Mouse (Mus musculus) heart, adult 11 months (tissue): ENCODE measurements around the gene Gne.

Experiments
- DNase-seq: peaks from one replicate; pipeline ENCODE4 v3.0.0; 2022

Gne gene

GRCm38 (mm10) chr4:44083945-44084344 is at the start of gene Gne:
Gene Gne (minus strand): TSS chr4:44084177.
- peak; percentile 94 for DNase-seq

DNA sequence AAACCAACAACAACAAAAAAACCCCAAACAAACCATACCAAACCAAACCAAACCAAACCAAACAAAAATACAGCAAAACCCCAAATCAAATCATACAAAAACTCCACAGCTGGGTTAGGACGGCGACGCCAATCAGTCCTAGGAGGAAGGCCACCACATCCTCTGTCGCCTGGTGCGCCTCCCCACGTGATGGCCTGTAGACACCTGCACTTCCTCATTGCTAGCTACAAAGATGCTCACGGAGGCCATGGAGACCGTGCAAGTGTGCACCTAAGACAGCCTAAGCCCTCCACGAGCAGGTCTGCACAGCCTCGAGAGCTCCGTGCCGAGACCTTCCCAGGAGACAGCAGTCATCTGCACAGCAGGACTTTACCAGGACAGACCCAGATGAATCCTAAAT is 42.8 kb upstream of the Gne start:
- no peak for DNase-seq

- DNase-seq: peak; percentile 80
Measured at GRCm38 (mm10) chr4:44119410-44120201, 35.6 kb upstream of the Gne start.

GRCm38 (mm10) chr4:44115046-44115445 is 31.1 kb upstream of the Gne start:
- DNase-seq: peak; percentile 61

- DNase-seq: peak; percentile 85
Measured at GRCm38 (mm10) chr4:44113393-44114138, 29.6 kb upstream of the Gne start.

DNA sequence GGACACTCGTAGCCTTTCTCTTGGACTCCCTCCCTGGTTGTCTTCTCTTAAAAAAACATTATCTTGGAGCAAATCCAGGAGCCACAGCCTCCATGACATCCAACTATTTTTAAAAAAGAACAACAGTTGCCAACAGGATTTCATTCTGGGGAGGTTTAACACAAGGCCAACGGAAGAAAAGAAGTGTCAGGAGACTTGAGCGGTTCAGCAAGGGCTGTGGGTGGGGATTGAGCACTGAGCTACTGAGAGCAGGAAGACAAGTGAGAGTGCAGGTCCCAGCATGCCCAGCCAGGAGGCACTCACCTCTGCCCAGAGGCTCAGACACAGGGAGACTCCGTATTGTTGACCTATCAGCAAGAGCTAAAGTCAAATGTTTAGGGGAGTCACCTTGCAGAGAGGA is 28.8 kb upstream of the Gne start:
- no peak for DNase-seq

DNA sequence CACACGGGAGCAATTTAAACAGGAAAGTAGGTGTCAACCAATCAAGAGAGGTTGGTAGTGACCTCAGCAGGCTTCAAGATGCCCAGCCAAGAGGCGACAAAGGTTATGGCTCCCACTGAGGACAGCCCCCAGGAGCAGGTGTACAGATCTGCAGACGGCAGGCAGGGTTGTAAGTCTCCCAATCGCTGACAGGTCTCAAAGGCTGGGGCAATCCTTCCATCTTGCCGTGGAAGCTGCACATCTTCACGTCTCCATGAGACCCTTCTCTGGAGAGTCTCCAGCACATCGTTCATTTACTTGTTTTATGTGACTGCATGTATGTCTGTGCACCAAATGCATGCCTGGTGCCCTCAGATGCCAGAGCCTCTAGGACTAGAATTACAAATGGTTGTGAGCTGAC is 26.8 kb upstream of the Gne start:
- peak; percentile 85 for DNase-seq

- peak; percentile 57 for DNase-seq
Measured at GRCm38 (mm10) chr4:44108297-44108696, 24.3 kb upstream of the Gne start.

DNA sequence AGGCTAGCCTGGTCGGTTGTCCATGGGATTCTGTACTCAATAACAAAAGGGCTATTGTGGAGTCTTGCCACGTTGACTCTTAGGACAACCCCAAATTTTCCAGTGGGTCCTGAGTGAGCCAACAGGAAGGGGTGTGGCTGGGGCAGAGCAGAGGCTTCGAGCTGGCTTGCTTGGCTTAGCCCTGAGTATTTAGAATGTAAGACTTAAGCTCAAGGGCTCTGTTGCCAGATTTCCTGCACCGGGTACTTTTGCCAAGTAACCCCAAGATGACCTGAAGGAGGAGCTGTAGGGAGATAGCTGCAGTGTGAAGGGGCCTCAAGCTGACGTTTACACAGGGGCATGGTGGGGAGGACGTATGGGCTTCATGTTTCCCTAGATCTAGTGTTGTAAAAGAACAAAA is 23.4 kb upstream of the Gne start:
- peak; percentile 95 for DNase-seq

DNA sequence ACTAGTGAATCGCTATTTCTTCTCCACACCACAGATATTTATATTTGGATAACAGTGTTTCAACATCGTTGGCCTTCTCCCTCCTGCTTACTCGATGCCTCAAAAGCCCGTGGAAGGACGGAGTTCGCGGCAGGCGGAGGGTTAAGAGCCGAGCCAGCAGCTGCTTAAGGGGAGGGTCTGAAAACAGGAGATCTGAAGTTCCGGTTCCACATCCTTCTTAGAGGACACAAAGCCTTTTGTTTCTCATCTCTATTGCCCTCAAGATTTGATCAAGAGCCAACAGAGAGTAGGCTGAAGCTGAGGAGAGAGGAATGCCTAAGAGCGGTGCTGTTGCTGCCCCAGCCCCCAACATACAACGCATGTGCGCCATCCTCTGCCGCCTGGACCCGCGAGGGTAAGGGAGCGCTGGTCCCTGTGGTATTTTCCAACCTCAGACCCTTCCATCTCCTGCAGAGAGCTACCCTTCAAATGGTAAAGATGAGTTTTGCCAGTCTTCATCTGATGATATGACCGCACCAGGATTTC is 22.4 kb upstream of the Gne start:
- peak; percentile 88 for DNase-seq

- peak; percentile 89 for DNase-seq
Measured at GRCm38 (mm10) chr4:44104195-44104917, 20.4 kb upstream of the Gne start.

DNA sequence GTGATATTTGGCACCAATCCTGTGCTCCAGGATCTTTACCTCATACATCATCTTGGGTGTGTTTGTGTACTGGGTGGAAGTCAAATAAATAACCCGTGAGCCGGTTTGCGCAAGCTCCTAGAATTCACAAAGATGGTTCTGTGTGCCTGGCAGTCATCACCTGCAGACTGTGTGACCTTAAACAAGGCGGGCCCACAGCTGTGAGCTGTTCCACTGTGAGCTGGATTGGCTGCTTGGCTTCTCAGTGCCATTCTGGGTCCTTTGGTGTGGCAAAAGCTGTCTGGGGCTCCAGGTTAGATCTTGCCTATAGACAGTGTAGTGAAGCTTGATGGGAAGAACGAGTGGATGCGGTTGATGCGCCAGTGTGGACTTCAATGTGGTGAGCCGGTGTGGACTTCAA is 19.6 kb upstream of the Gne start:
- peak; percentile 88 for DNase-seq

DNA sequence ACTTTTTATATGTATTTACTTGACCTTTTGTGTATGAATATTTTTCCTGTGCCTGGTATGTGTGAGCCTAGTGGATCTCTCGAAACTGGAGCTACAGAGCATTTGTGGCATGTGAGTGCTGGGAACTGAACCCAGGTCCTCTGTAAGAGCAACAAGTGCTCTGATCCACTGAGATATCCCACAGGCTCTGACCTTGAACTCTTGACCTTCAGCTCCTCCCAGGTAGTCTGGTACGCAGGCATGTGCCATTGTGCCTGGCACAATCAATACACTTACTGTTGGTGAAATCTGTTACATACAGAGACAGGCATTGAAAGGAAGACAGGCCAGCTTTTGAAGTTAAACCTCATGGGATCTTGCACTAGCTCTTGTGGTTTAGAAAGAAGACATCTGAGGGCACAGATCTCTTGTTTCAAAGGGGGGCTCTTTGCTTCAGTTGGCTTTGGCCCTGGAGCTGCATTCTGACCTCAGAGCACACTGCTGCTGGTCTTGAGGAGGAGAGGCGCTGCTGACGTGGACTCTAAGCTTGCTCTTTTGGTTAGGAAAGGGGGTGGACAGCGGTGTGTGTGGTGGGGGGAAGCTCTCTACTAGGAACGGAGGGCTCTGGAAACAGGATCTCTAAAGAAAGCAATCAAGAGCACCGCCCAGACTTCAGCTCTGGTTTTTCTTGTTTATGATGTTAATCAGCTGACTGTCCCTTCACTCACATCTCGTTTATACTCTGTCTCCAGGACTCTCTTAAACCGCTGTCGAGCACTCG is 13.8 kb upstream of the Gne start:
- peak; percentile 19 for DNase-seq

DNA sequence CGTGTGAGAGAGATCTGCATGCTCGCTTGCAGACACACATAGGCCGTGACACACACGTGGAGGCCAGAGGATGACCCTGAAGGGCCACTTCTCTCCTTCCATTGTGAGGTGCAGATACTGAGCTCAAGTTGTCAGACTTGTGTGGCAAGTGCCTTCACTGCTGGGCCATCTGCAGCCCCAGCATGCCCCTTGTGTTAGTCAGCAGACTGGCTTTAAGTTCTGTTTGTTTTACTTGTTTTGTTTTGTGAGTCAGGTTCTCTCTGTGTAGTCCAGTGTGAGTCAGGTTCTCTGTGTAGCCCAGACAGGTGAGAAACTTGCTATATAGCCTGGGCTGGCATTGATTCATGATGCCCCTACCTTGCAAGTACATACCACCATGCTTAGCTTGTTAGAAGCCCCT is 10.5 kb upstream of the Gne start:
- DNase-seq: no peak

GRCm38 (mm10) chr4:44092359-44092758 is 8.4 kb upstream of the Gne start:
- peak; percentile 85 for DNase-seq

GRCm38 (mm10) chr4:44085566-44085965 is 1.6 kb upstream of the Gne start:
- peak; percentile 53 for DNase-seq

- peak; percentile 67 for DNase-seq
Measured at GRCm38 (mm10) chr4:44084602-44085325, 787 bp upstream of the Gne start.

GRCm38 (mm10) chr4:44078358-44078933 is 5.5 kb downstream of the Gne start:
- DNase-seq: peak; percentile 59

DNA sequence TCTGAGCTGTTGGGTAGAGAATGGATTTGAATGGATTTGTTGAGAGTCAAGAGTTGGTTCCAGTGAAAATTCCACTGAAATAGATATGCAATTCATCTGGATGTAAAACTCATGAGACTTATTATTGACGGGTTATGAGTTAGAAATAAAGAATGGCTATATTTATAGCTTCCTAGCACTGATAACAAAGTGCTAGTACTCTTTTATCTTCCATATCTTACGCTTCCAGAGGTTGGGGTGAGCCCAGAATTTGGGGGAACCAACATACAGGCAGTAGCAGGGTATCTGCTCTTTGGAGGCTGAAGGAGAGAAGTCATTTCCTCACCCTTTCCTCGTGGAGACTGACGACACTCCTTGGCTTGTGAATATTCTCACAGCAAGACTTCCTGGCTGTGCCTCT is 9.6 kb downstream of the Gne start:
- peak; percentile 42 for DNase-seq

- peak; percentile 41 for DNase-seq
Measured at GRCm38 (mm10) chr4:44073799-44074198, 10.2 kb downstream of the Gne start.

GRCm38 (mm10) chr4:44072873-44073441 is 11.0 kb downstream of the Gne start:
- DNase-seq: no peak
